11 mouse cellular contexts compared by ENCODE assay signal in the genomic region with DNA sequence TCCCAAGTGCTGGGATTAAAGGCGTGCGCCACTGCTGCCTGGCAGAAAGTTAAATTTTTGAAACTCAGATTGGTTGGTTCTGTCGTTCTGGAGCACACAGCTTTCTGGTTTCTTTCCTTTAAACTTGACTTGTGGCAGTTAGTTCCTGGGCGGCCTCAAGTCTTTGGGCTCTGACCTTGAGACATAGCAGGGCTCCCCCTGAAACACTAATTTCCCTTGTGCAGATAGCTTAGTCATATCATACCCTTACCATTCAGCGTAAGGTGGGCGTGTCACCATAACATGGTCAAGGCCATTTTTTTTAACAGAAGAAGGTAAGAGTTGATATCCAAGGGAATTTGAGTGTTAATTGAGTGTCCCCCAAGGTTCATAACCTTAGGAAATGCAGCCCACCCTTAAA.
DNase-seq lines count a peak whose midpoint lies in the region; ATAC-seq and TF ChIP-seq lines count a peak whose summit lies in the region.
"Had no signal": no experiment of that assay in that cellular context is flagged by ENCODE, and none has a peak within 500 bp of the region (broad histone marks: within the 10 kb centered on the region; RNA-seq: fewer than 3 reads in every experiment).

No protein-coding gene starts in this region.

- no peak overlapping the region for H3K4me3 ChIP-seq in intestine, embryonic 15.5 days (replicated peaks)
- H3K4me3 ChIP-seq in intestine, postnatal 0 days (ENCODE audit: low read depth, low read length), result no peak overlapping the region
- H3K4me3 ChIP-seq in neural tube, embryonic 13.5 days, result no peak overlapping the region
- H3K4me3 ChIP-seq in stomach, embryonic 15.5 days (replicated peaks), result no peak overlapping the region
- H3K4me3 ChIP-seq: erythroblast, embryonic 14.5 days had no signal

- peak overlapping the region; percentile 9; the same call in 1 of the 2 replicates for H3K27ac ChIP-seq in intestine, embryonic 15.5 days
- no peak overlapping the region for H3K27ac ChIP-seq in intestine, postnatal 0 days (ENCODE audit: low read depth, low read length)
- peak overlapping the region; percentile 86 for H3K27ac ChIP-seq in neural tube, embryonic 13.5 days (replicated peaks)
- no peak overlapping the region for H3K27ac ChIP-seq in stomach, embryonic 15.5 days
- H3K27ac ChIP-seq: liver, embryonic 15.5 days had no signal

- H3K4me1 ChIP-seq in intestine, embryonic 15.5 days (replicated peaks), result peaks cover 42% of the 10 kb centered on the region
- no peaks in the 10 kb centered on the region for H3K4me1 ChIP-seq in intestine, postnatal 0 days (replicated peaks; ENCODE audit: control insufficient read depth, insufficient read depth, low read length)
- peaks cover 52% of the 10 kb centered on the region for H3K4me1 ChIP-seq in neural tube, embryonic 13.5 days (replicated peaks)
- H3K4me1 ChIP-seq in stomach, embryonic 15.5 days, result peaks cover 29% of the 10 kb centered on the region

- peak overlapping the region; percentile 56; the same call in 1 of the 2 replicates for H3K4me2 ChIP-seq in intestine, embryonic 15.5 days (replicated peaks)
- H3K4me2 ChIP-seq in intestine, postnatal 0 days (replicated peaks; ENCODE audit: low read depth), result no peak overlapping the region
- peak overlapping the region; percentile 49; the same call in 1 of the 2 replicates for H3K4me2 ChIP-seq in neural tube, embryonic 13.5 days
- H3K4me2 ChIP-seq in stomach, embryonic 15.5 days, result peak overlapping the region; percentile 47; the same call in 1 of the 2 replicates

- H3K36me3 ChIP-seq in intestine, embryonic 15.5 days, result no peaks in the 10 kb centered on the region
- H3K36me3 ChIP-seq in intestine, postnatal 0 days (ENCODE audit: control insufficient read depth, insufficient read depth), result no peaks in the 10 kb centered on the region; the same call in 1 of the 2 replicates
- H3K36me3 ChIP-seq in neural tube, embryonic 13.5 days, result peaks cover under 1% of the 10 kb centered on the region; the same call in 1 of the 2 replicates
- no peaks in the 10 kb centered on the region for H3K36me3 ChIP-seq in stomach, embryonic 15.5 days
- H3K36me3 ChIP-seq: liver, embryonic 15.5 days had no signal

- H3K9me3 ChIP-seq in intestine, embryonic 15.5 days, result no peaks in the 10 kb centered on the region
- no peaks in the 10 kb centered on the region for H3K9me3 ChIP-seq in intestine, postnatal 0 days (ENCODE audit: control insufficient read depth)
- H3K9me3 ChIP-seq in neural tube, embryonic 13.5 days, result no peaks in the 10 kb centered on the region
- no peaks in the 10 kb centered on the region for H3K9me3 ChIP-seq in stomach, embryonic 15.5 days
- H3K9me3 ChIP-seq: liver, embryonic 15.5 days had no signal

- WGBS in intestine, embryonic 15.5 days, result 77% methylated on average over 6 of the region's 6 CpGs
- WGBS in intestine, postnatal 0 days, result 74% methylated on average over 6 of the region's 6 CpGs
- WGBS in neural tube, embryonic 13.5 days, result 94% methylated on average over 6 of the region's 6 CpGs
- WGBS in stomach, embryonic 15.5 days, result 78% methylated on average over 6 of the region's 6 CpGs

- H3K9ac ChIP-seq in intestine, embryonic 15.5 days, result no peak overlapping the region
- H3K9ac ChIP-seq in intestine, postnatal 0 days (ENCODE audit: low read depth, low read length), result no peak overlapping the region
- peak overlapping the region; percentile 59; the same call in 1 of the 2 replicates for H3K9ac ChIP-seq in neural tube, embryonic 13.5 days
- no peak overlapping the region for H3K9ac ChIP-seq in stomach, embryonic 15.5 days
- H3K9ac ChIP-seq: liver, embryonic 15.5 days had no signal

- TF ChIP-seq CTCF in intestine, postnatal 0 days (IDR thresholded peaks at IDR 0.05; ENCODE audit: low read depth), result no peak

- H3K27me3 ChIP-seq in intestine, embryonic 15.5 days (replicated peaks), result no peaks in the 10 kb centered on the region
- no peaks in the 10 kb centered on the region for H3K27me3 ChIP-seq in intestine, postnatal 0 days (replicated peaks; ENCODE audit: control insufficient read depth, insufficient read depth, low read length)
- H3K27me3 ChIP-seq in neural tube, embryonic 13.5 days, result no peaks in the 10 kb centered on the region
- H3K27me3 ChIP-seq in stomach, embryonic 15.5 days (replicated peaks), result no peaks in the 10 kb centered on the region
- H3K27me3 ChIP-seq: liver, embryonic 15.5 days had no signal

- DNase-seq in adrenal gland, adult (ENCODE audit: inconsistent age in 2 of 2, low spot score in 1 of 2), result peak; percentile 63 to 82
- DNase-seq in adrenal gland, adult 8-10 months, result no peak
- DNase-seq in neural tube, embryonic 10.5 days (ENCODE audit: extremely low spot score, low spot score), result no peak
- no peak for DNase-seq in left cerebral cortex, adult 8-10 months (ENCODE audit: low spot score in 2 of 2)
- DNase-seq: right cerebral cortex, adult 18-20 months had no signal

- ATAC-seq in intestine, embryonic 15.5 days, result no peak
- no peak for ATAC-seq in intestine, postnatal 0 days
- no peak for ATAC-seq in neural tube, embryonic 13.5 days (ENCODE audit: low read depth)
- ATAC-seq in stomach, embryonic 15.5 days (ENCODE audit: insufficient read depth, low FRiP score, low read depth), result no peak

Comparison
In these comparisons a context has a peak if more than half of its experiments do, and no peak if none do; other contexts are left out.
1. DNase-seq: peak in adrenal gland, adult (2 of 2); none in adrenal gland, adult 8-10 months (single experiment), neural tube, embryonic 10.5 days (single experiment) and left cerebral cortex, adult 8-10 months (0 of 2).
2. H3K27ac ChIP-seq: peak in intestine, embryonic 15.5 days (single experiment) and neural tube, embryonic 13.5 days (single experiment); none in intestine, postnatal 0 days (single experiment) and stomach, embryonic 15.5 days (single experiment).